Mouse (Mus musculus): Measurements from ENCODE around the gene Phlda1.

- no peak for TF ChIP-seq POLR2A (IDR thresholded peaks at IDR 0.05; ENCODE audit: low read depth, low read length)
- TF ChIP-seq CTCF (IDR thresholded peaks at IDR 0.05; ENCODE audit: borderline replicate concordance, insufficient read depth, low read length), result no peak
Measured at GRCm38 (mm10) chr10:111520621-111521020, 14.5 kb downstream of the Phlda1 start.
